Mouse (Mus musculus): Measurements from ENCODE around the gene BC030870.

- no peak for TF ChIP-seq POLR2A (IDR thresholded peaks at IDR 0.05; ENCODE audit: extremely low read depth, insufficient read depth, low read length)
- no peak for TF ChIP-seq CTCF (IDR thresholded peaks at IDR 0.05; ENCODE audit: extremely low read depth, insufficient read depth, low read length)
These were observed 82.2 kb downstream of the BC030870 start for GRCm38 (mm10) chr8:65047193-65047592.

Data from cortical plate, adult 2 months (tissue).